Mouse (Mus musculus): ENCODE measurements around the gene Gm10309. TPM values are rescaled to one million over a fixed set of nuclear protein-coding genes. Genes with fewer than 3 reads are reported as not detected.

Gene Gm10309
- polyA plus RNA-seq (2014; fragmentation: Nextera tagmentation; extraction: Ambion mirVana): 0.24 TPM in 1 of 2 replicates, not detected in the other

DNA sequence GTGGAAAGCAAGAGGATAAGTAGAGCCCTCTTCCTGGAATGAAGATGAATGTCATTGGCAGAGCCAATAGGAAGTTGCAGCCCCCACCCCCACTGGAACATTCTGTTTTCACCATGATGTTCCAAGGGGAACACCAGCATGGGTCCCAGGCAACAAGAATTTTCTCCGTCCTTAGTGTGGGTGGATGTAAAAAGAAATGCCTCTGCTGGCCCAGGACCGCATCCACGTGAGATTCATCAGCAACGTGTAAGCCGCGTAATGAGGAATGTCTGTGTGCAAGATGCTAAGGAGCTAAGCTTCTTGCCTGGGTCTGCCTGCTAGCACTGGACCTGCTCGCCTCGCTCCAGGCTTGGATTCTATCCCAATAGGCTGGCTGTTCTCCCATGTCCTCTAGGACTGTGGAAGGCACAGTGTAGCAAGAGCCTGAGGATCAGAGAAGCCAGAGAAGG, at the start of gene Gm10309:
Gene Gm10309, minus strand, starts transcription at position 50 of the 449 bp plus-strand sequence.
- no peak for ATAC-seq (replicated peaks; ENCODE audit: insufficient number of reproducible peaks, low FRiP score, low TSS enrichment)
- Histone ChIP-seq H3K9me3 (replicated peaks; ENCODE audit: control insufficient read depth, low read length) (no peaks in the 10 kb centered on the region), H3K9ac (ENCODE audit: low read depth, low read length) (no peak within 1 kb of the TSS), H3K4me1 (ENCODE audit: control insufficient read depth, insufficient read depth, low read length) (no peaks in the 10 kb centered on the region), H3K27me3 (ENCODE audit: control insufficient read depth, insufficient read depth, low read length) (no peaks in the 10 kb centered on the region), H3K4me3 (ENCODE audit: low read depth, low read length) (no peak within 1 kb of the TSS), H3K4me2 (no peak within 1 kb of the TSS), H3K36me3 (ENCODE audit: control insufficient read depth, insufficient read depth, low read length) (no peaks in the 10 kb centered on the region), H3K27ac (ENCODE audit: low read depth, low read length) (no peak within 1 kb of the TSS)
- WGBS (ENCODE audit: insufficient replicate concordance): 93% methylated on average over 8 of the region's 8 CpGs

DNA sequence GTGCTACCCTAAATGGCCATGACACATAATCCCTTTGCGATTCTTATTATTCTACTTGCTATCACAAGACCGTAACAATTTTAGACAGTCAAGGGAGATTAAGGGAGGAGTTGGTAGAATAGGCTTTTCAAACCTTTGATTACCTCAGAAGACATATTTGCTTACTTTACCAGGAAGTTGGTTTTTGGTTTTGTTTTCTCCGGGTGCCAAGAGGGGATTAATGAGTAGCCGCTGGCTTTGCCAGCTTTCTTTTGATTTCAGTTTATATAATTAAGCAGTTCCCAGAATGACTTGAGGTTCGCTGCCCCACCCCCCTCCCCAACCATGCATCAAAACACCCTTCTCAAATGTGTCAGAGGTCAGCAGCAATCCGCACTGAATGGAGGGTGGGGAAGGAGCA, 47.0 kb upstream of the Gm10309 start:
- Histone ChIP-seq H3K4me1 (ENCODE audit: control insufficient read depth, insufficient read depth, low read length) (no peaks in the 10 kb centered on the region), H3K4me3 (ENCODE audit: low read depth, low read length) (no peak overlapping the region), H3K4me2 (no peak overlapping the region), H3K9ac (ENCODE audit: low read depth, low read length) (no peak overlapping the region), H3K36me3 (ENCODE audit: control insufficient read depth, insufficient read depth, low read length) (no peaks in the 10 kb centered on the region), H3K9me3 (replicated peaks; ENCODE audit: control insufficient read depth, low read length) (no peaks in the 10 kb centered on the region), H3K27ac (ENCODE audit: low read depth, low read length) (no peak overlapping the region), H3K27me3 (ENCODE audit: control insufficient read depth, insufficient read depth, low read length) (no peaks in the 10 kb centered on the region)
- ATAC-seq (replicated peaks; ENCODE audit: insufficient number of reproducible peaks, low FRiP score, low TSS enrichment): no peak
- WGBS (ENCODE audit: insufficient replicate concordance): 88% methylated on average over 6 of the region's 6 CpGs

DNA sequence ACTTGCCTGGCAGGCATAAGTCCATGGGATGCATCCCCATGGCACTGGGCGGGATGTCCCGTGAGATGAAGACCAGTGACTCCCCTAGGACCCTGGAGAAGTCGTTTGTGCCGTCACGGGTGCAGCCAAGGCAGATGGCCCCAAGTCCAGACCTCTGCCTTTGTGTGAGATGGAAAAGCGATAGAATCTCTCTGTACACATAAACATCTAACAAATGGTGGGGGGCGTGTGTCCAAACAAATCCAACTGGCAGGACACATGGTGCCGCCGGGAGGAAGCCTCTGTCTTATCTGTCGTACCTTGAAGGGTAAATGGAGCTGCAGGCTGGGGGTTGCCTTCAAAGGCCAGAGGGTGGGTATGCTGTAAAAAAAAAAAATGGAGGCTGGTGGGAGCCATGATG, 46.5 kb upstream of the Gm10309 start:
- H3K36me3 ChIP-seq (ENCODE audit: control insufficient read depth, insufficient read depth, low read length): no peaks in the 10 kb centered on the region
- H3K4me3 ChIP-seq (ENCODE audit: low read depth, low read length): no peak overlapping the region
- no peaks in the 10 kb centered on the region for H3K4me1 ChIP-seq (ENCODE audit: control insufficient read depth, insufficient read depth, low read length)
- WGBS (ENCODE audit: insufficient replicate concordance): 63% methylated on average over 10 of the region's 10 CpGs
- H3K4me2 ChIP-seq: no peak overlapping the region
- no peaks in the 10 kb centered on the region for H3K27me3 ChIP-seq (ENCODE audit: control insufficient read depth, insufficient read depth, low read length)
- no peak for ATAC-seq (replicated peaks; ENCODE audit: insufficient number of reproducible peaks, low FRiP score, low TSS enrichment)
- no peak overlapping the region for H3K27ac ChIP-seq (ENCODE audit: low read depth, low read length)
- no peaks in the 10 kb centered on the region for H3K9me3 ChIP-seq (replicated peaks; ENCODE audit: control insufficient read depth, low read length)
- H3K9ac ChIP-seq (ENCODE audit: low read depth, low read length): no peak overlapping the region

DNA sequence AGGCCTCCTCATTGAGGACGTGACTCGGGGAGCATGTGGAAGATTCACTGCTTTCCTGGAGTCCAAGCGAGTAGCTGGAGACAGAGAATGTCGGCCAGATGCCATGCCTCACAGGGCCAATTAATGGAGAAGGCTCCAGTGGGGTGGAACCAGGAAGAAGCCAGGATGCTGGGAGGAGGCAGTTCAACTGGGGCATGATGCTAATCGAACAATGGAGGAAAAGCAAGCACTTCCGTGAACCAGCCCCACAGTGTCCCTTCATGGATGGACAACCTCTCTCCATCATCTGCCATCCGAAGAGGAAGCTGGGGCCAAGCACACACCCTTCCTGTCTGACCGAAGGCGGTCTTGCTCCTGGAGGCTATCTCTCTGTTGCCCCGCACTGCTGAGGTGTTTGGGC, 44.1 kb upstream of the Gm10309 start:
- Histone ChIP-seq H3K9ac (ENCODE audit: low read depth, low read length) (no peak overlapping the region), H3K27me3 (ENCODE audit: control insufficient read depth, insufficient read depth, low read length) (no peaks in the 10 kb centered on the region), H3K4me1 (ENCODE audit: control insufficient read depth, insufficient read depth, low read length) (no peaks in the 10 kb centered on the region), H3K4me2 (no peak overlapping the region), H3K36me3 (ENCODE audit: control insufficient read depth, insufficient read depth, low read length) (no peaks in the 10 kb centered on the region), H3K4me3 (ENCODE audit: low read depth, low read length) (no peak overlapping the region), H3K9me3 (replicated peaks; ENCODE audit: control insufficient read depth, low read length) (no peaks in the 10 kb centered on the region), H3K27ac (ENCODE audit: low read depth, low read length) (no peak overlapping the region)
- no peak for ATAC-seq (replicated peaks; ENCODE audit: insufficient number of reproducible peaks, low FRiP score, low TSS enrichment)
- WGBS (ENCODE audit: insufficient replicate concordance): 80% methylated on average over 10 of the region's 10 CpGs

DNA sequence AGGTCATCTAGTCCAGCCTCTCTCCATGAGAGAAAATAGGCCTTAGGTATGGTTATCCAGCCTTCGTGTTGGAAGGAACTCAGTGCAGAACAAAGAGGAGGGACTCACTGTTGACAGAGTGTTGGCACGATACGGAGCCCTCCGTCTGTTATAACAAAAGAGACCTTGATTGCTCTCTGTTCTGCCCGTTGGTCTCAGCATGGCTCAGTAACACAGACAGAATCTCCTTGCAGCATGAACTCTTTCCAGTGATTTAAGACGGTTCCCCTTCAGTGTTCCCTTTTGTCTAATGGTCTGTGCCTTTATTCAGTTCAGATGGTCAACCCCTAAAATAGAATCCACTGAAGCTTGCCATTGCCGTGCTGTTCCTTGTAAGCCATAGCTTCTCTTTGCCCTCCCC, 41.5 kb upstream of the Gm10309 start:
- Histone ChIP-seq H3K36me3 (ENCODE audit: control insufficient read depth, insufficient read depth, low read length) (no peaks in the 10 kb centered on the region), H3K4me1 (ENCODE audit: control insufficient read depth, insufficient read depth, low read length) (no peaks in the 10 kb centered on the region), H3K27me3 (ENCODE audit: control insufficient read depth, insufficient read depth, low read length) (no peaks in the 10 kb centered on the region), H3K4me2 (no peak overlapping the region), H3K9ac (ENCODE audit: low read depth, low read length) (no peak overlapping the region), H3K9me3 (replicated peaks; ENCODE audit: control insufficient read depth, low read length) (no peaks in the 10 kb centered on the region), H3K4me3 (ENCODE audit: low read depth, low read length) (no peak overlapping the region), H3K27ac (ENCODE audit: low read depth, low read length) (no peak overlapping the region)
- 73% methylated on average over 7 of the region's 7 CpGs for WGBS (ENCODE audit: insufficient replicate concordance)
- ATAC-seq (replicated peaks; ENCODE audit: insufficient number of reproducible peaks, low FRiP score, low TSS enrichment): no peak

DNA sequence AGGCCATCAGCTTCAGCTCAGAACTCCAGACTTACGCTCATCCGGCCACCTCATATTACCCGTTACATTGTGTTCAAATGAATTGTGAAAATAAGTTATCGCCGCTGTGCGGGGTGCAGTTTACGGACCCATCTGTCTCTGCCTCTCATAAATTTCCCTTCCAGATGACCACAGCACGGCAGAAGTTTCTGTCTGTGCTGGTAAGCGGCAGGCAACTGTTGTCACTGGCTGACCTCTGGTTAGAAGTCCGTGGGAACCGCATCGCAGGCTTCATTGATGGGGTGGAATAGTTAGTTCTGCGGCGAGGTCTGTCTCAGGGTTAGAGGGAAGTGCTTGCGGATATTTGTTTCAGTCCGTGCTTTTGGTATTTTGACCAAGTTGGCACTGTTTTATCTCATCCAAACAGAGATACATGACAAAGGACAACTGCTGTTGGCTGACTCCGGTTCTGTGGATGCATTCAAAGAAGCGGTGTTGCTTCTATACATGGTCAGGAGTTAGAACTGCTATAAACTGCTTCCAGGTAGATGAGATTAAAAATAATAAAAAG, 34.9 kb upstream of the Gm10309 start:
- WGBS (ENCODE audit: insufficient replicate concordance): 77% methylated on average over 18 of the region's 18 CpGs
- Histone ChIP-seq H3K27ac (ENCODE audit: low read depth, low read length) (no peak overlapping the region), H3K9ac (ENCODE audit: low read depth, low read length) (no peak overlapping the region), H3K9me3 (replicated peaks; ENCODE audit: control insufficient read depth, low read length) (no peaks in the 10 kb centered on the region), H3K4me2 (no peak overlapping the region), H3K36me3 (ENCODE audit: control insufficient read depth, insufficient read depth, low read length) (no peaks in the 10 kb centered on the region), H3K4me1 (ENCODE audit: control insufficient read depth, insufficient read depth, low read length) (peaks cover 11% of the 10 kb centered on the region), H3K27me3 (ENCODE audit: control insufficient read depth, insufficient read depth, low read length) (no peaks in the 10 kb centered on the region), H3K4me3 (ENCODE audit: low read depth, low read length) (no peak overlapping the region)
- ATAC-seq (replicated peaks; ENCODE audit: insufficient number of reproducible peaks, low FRiP score, low TSS enrichment): no peak

DNA sequence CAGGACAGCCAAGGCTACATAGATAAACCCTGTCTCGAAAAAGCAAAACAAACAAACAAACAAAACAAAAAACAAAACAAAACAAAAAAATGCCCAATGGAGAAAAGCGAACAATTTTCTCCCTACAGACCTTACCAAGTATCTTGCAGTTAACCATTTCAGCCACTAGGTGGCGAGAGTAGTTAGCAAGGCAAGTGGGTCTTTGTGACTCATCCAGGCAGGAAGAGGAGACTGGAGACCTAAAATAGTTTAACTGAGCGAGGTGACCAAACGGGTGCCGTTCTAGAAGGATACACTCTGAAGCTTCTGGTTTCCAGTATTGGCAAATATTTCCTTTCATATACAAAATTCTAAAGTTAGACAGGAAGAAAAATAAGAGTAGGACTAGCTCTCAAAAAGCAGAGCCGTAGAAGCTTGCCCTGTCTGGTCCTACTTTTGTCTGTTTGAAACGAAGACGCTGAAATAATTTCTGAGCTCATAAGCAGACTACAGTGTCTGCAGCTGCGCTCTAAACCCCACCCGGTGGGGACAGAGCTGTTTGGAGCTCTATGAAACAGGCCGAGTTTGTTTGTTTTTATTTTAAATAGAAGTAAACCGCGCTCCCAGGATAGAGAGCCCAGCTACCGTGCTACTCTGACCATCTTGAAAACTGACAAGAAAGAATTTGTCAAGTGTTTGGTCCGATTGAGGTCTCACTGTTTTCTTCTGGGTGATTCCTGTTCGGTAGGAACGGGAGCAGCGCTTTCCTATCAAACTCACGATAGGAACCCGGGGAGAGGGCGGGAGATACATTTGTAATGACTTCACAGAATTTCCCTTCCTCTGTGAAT, 31.0 kb upstream of the Gm10309 start:
- Histone ChIP-seq H3K4me1 (ENCODE audit: control insufficient read depth, insufficient read depth, low read length) (peaks cover 24% of the 10 kb centered on the region), H3K36me3 (ENCODE audit: control insufficient read depth, insufficient read depth, low read length) (no peaks in the 10 kb centered on the region), H3K4me2 (peak overlapping the region; percentile 73), H3K9me3 (replicated peaks; ENCODE audit: control insufficient read depth, low read length) (no peaks in the 10 kb centered on the region), H3K27ac (ENCODE audit: low read depth, low read length) (peak overlapping the region; percentile 76), H3K4me3 (ENCODE audit: low read depth, low read length) (peak overlapping the region; percentile 36), H3K9ac (ENCODE audit: low read depth, low read length) (peak overlapping the region; percentile 61; the same call in 1 of the 2 replicates), H3K27me3 (ENCODE audit: control insufficient read depth, insufficient read depth, low read length) (no peaks in the 10 kb centered on the region)
- WGBS (ENCODE audit: insufficient replicate concordance): 14% methylated on average over 22 of the region's 22 CpGs
- no peak for ATAC-seq (replicated peaks; ENCODE audit: insufficient number of reproducible peaks, low FRiP score, low TSS enrichment)

DNA sequence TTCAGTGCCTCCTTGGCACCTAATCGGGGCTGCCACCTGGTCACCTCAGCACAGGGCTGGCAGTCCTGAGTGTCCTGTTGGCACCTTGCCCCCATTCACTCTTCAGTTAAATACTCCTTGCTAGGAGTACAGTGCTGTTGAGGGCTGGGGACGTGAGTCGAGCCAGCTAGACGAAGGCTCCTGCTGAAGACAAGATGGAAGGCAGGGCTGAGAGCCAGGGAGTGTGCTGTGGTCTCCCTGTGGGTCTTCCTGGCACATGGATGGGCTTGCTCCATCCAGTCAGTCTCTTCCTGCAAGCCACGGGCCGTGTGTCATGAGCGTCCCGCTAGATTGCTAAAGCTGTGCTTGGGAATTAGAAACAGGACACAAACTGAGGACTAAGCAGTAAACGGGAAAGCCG, 30.1 kb upstream of the Gm10309 start:
- WGBS (ENCODE audit: insufficient replicate concordance): 75% methylated on average over 10 of the region's 10 CpGs
- Histone ChIP-seq H3K36me3 (ENCODE audit: control insufficient read depth, insufficient read depth, low read length) (no peaks in the 10 kb centered on the region), H3K4me2 (no peak overlapping the region), H3K27ac (ENCODE audit: low read depth, low read length) (no peak overlapping the region), H3K9ac (ENCODE audit: low read depth, low read length) (no peak overlapping the region), H3K4me3 (ENCODE audit: low read depth, low read length) (no peak overlapping the region), H3K27me3 (ENCODE audit: control insufficient read depth, insufficient read depth, low read length) (no peaks in the 10 kb centered on the region), H3K4me1 (ENCODE audit: control insufficient read depth, insufficient read depth, low read length) (peaks cover 30% of the 10 kb centered on the region), H3K9me3 (replicated peaks; ENCODE audit: control insufficient read depth, low read length) (no peaks in the 10 kb centered on the region)
- no peak for ATAC-seq (replicated peaks; ENCODE audit: insufficient number of reproducible peaks, low FRiP score, low TSS enrichment)

DNA sequence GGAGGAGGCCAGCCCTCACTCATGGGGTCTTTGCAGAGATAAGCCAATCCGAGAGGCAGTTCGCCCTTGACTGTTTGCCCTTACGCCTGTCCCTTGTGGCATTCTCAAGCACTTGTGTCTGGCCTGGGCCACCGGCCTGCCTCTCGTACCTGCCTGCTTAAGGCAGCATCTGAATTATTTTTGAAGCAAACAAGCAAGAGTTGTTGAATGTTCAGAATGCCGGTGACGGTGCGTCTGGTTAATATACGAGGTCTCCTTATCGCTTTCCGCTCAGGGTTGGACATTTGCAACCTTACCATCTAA, 28.5 kb upstream of the Gm10309 start:
- no peak for ATAC-seq (replicated peaks; ENCODE audit: insufficient number of reproducible peaks, low FRiP score, low TSS enrichment)
- Histone ChIP-seq H3K27ac (ENCODE audit: low read depth, low read length) (peak overlapping the region; percentile 22; the same call in 1 of the 2 replicates), H3K27me3 (ENCODE audit: control insufficient read depth, insufficient read depth, low read length) (no peaks in the 10 kb centered on the region), H3K9me3 (replicated peaks; ENCODE audit: control insufficient read depth, low read length) (no peaks in the 10 kb centered on the region), H3K36me3 (ENCODE audit: control insufficient read depth, insufficient read depth, low read length) (no peaks in the 10 kb centered on the region), H3K4me2 (no peak overlapping the region), H3K9ac (ENCODE audit: low read depth, low read length) (no peak overlapping the region), H3K4me1 (ENCODE audit: control insufficient read depth, insufficient read depth, low read length) (peaks cover 38% of the 10 kb centered on the region), H3K4me3 (ENCODE audit: low read depth, low read length) (no peak overlapping the region)
- 50% methylated on average over 11 of the region's 11 CpGs for WGBS (ENCODE audit: insufficient replicate concordance)
